Mouse (Mus musculus): ENCODE data around the gene Bmp8a.

DNA sequence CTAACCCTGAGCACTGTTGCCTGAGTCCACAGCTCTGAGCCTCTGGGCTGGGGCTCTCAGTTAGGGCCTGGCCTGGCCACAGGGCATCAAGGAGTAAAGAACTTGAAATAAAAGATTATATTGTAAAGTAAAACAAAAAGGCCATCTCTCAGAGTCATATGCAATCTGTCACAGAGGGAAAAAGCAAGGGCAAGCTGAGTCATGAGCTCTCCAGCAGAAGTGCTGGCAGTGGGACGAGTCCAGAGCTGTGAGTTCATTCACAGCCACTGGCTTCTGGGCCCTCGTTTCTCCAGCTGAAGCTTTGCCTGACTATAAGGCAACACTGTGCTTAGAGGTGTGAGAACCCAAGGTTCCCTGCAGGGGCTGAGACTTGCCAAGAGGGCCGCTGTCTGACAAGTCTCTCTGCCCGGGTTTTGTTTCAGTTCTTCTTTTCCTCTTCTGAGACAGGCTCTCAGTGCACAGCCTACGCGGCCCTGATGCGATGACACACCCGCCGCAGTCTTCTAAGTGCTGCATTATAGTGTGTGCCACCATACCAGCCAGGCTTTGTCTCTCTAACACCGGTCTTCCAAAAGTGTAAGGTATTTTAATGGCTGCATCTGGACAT is 10.3 kb upstream of the Bmp8a start:
- TF ChIP-seq POLR2AphosphoS2 (IDR thresholded peaks at IDR 0.05; ENCODE audit: insufficient read length, low read depth) (no peak), E2F4 (IDR thresholded peaks at IDR 0.05; ENCODE audit: insufficient read depth) (no peak), POLR2A (IDR thresholded peaks at IDR 0.05; ENCODE audit: insufficient read length, low read depth) (no peak), USF1 (IDR thresholded peaks at IDR 0.05; ENCODE audit: low read depth) (no peak), TCF3 (IDR thresholded peaks at IDR 0.05; ENCODE audit: insufficient read length, low read depth) (no peak), MYOD1 (IDR thresholded peaks at IDR 0.05; ENCODE audit: control insufficient read depth in 1 of 3, insufficient read length in 2 of 3, low read depth in 2 of 3) (no peak), MYOG (IDR thresholded peaks at IDR 0.05; ENCODE audit: control insufficient read depth in 1 of 3, insufficient read depth in 1 of 3, insufficient read length in 2 of 3, low read depth in 2 of 3) (no peak), MAX (IDR thresholded peaks at IDR 0.05; ENCODE audit: low read depth) (no peak), CEBPB (IDR thresholded peaks at IDR 0.05; ENCODE audit: insufficient read depth, poor library complexity, severe bottlenecking) (no peak), SRF (IDR thresholded peaks at IDR 0.05; ENCODE audit: control insufficient read depth, insufficient read length, low read depth) (no peak), TCF12 (IDR thresholded peaks at IDR 0.05; ENCODE audit: insufficient read depth, poor library complexity, severe bottlenecking) (no peak)

All from myocyte (in vitro differentiated cells).